Mouse (Mus musculus) inflammation-experienced regulatory T-cells, adult 6 months (primary cell): ENCODE measurements around the gene Sult2a7. TPM values are rescaled to one million over a fixed set of nuclear protein-coding genes. Genes with fewer than 3 reads are reported as not detected.

Source experiments
- ATAC-seq: one replicate; pipeline ENCODE4 v1.8.0; 2017
- polyA plus RNA-seq, 3 experiments: library from polyadenylated mRNA; unstranded; fragments of 100-300 nt; shearing (Covaris generic); gene quantifications; one replicate each; pipeline ENCODE4 v1.2.1; 2017

The Sult2a7 gene
- not detected for polyA plus RNA-seq

- no peak for ATAC-seq
These were observed at the start of gene Sult2a7 for GRCm38 (mm10) chr7:14494130-14494529. TSS of gene Sult2a7 (minus strand) at chr7:14494230.

GRCm38 (mm10) chr7:14525280-14525679, 31.2 kb upstream of the Sult2a7 start:
- no peak for ATAC-seq

GRCm38 (mm10) chr7:14522636-14523035, 28.6 kb upstream of the Sult2a7 start:
- ATAC-seq: no peak

GRCm38 (mm10) chr7:14518301-14518700, 24.3 kb upstream of the Sult2a7 start:
- ATAC-seq: no peak

- ATAC-seq: no peak
These were observed 1.1 kb downstream of the Sult2a7 start for GRCm38 (mm10) chr7:14492886-14493285.

GRCm38 (mm10) chr7:14446534-14446933, 47.5 kb downstream of the Sult2a7 start, which contains the start of gene Sult2a8:
TSS of gene Sult2a8 (minus strand) at chr7:14446769.
- ATAC-seq: no peak

- no peak for ATAC-seq
These were observed 54.4 kb downstream of the Sult2a7 start for GRCm38 (mm10) chr7:14439581-14439980.

GRCm38 (mm10) chr7:14438484-14438883, 55.5 kb downstream of the Sult2a7 start:
- ATAC-seq: no peak

GRCm38 (mm10) chr7:14438029-14438428, 56.0 kb downstream of the Sult2a7 start:
- no peak for ATAC-seq

Other genes with a start within 250 kb of the Sult2a7 start
- gene Sult2a6, start 239.4 kb downstream of the Sult2a7 start, polyA plus RNA-seq: not detected
- under 1 TPM in 1 of 3 experiments, not detected in 2; 0.87 TPM for gene Obox8, start 160.7 kb downstream of the Sult2a7 start, polyA plus RNA-seq
- gene Sult2a8, start 47.5 kb downstream of the Sult2a7 start, polyA plus RNA-seq: not detected
- not detected for gene Vmn1r90, start 69.3 kb upstream of the Sult2a7 start, polyA plus RNA-seq
- gene Obox7, start 165.3 kb upstream of the Sult2a7 start, polyA plus RNA-seq: not detected